Mouse (Mus musculus): ENCODE measurements around the gene Armc5.

The Armc5 gene

DNA sequence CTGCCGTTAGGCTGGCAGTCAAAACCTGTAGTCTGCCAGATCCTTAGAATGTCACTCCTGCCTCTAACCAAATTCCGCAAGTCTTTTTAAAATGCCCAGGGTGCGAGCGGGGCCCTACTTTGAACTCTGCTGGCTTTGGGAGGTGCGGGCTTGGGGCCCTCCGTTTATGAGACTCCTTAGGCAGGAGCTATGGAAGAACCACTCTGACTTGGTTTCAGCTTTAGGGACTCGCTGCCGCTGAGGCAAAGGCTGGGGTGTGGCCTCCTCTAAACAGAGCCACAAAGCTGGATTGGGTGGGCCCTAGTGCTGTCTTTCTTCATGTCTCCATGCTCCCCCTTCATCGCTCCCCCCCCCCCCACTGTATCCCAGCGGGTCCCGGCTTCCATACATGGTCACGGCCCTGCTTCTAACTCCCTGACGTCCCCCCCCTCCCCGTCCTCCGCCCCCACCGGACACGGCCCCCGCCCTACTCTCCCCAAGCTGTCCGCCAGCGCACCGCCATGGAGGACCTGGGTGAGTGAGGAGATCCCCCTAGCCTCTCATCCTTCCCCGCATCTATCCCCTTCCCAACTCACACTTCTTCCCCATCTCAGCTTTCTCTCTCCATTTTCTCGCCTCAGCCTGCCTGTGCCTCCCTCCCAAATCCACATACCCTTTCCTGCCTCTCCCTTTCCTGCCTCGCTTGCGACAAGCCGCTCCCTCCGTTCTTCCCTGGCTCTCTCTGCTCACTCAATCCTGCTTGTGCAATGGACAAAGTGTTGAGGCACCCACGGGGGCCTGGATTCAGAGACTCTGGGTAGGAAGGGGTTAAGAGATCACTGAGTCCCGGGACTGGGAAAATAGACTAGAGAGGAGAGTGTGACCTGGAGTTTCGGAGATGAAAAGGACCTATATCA is 9.6 kb downstream of the Armc5 start, which contains the start of gene Tgfb1i1:
Gene Tgfb1i1 (plus strand): TSS at position 317 of the 896 bp plus-strand sequence.
- DNase-seq, result peak; percentile 58

GRCm38 (mm10) chr7:128247443-128247842 is 10.3 kb downstream of the Armc5 start:
- DNase-seq, result peak; percentile 85

GRCm38 (mm10) chr7:128248081-128249042 is 11.2 kb downstream of the Armc5 start:
- no peak for DNase-seq

- no peak for DNase-seq
These were observed 12.9 kb downstream of the Armc5 start for GRCm38 (mm10) chr7:128249998-128250397.

DNA sequence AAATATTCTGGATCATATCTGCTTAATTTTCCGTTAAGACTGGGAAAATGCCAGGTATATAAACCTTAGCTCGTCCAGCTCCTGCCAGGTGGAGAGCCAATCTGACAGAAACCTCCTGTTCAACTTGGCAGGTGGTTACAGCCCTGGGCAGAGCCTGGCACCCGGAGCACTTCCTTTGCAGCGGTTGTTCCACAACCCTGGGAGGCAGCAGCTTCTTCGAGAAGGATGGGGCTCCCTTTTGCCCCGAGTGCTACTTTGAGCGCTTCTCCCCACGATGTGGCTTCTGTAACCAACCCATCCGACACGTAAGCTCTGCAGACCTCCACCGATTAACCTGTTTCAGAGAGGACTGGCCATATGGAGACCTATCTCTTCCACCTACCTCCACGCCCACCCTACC is 14.8 kb downstream of the Armc5 start:
- DNase-seq, result no peak

DNA sequence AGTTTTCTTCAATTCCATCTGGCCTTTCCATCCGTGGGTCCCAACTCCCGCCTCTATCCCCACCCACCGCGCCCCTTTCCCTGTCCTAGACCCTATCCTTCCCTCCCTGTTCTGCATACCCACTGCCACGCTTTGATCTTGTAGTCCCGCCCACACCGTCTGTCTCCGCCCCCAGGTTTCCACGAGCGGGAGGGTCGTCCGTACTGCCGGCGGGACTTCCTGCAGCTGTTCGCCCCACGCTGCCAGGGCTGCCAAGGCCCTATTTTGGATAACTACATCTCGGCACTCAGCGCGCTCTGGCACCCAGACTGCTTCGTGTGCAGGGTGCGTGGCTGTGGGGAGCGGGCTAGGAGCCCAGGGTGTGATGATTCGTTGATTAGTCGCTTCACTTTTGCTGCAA is 15.5 kb downstream of the Armc5 start:
- DNase-seq, result peak; percentile 85

- DNase-seq, result no peak
These were observed 17.8 kb downstream of the Armc5 start for GRCm38 (mm10) chr7:128254978-128255377.

GRCm38 (mm10) chr7:128255757-128256156 is 18.6 kb downstream of the Armc5 start:
- no peak for DNase-seq

- no peak for DNase-seq
These were observed 19.7 kb downstream of the Armc5 start for GRCm38 (mm10) chr7:128256783-128257334.

GRCm38 (mm10) chr7:128265411-128265810 is 28.3 kb downstream of the Armc5 start, which contains the start of gene Slc5a2:
Gene Slc5a2 (plus strand): TSS chr7:128265657.
- no peak for DNase-seq

DNA sequence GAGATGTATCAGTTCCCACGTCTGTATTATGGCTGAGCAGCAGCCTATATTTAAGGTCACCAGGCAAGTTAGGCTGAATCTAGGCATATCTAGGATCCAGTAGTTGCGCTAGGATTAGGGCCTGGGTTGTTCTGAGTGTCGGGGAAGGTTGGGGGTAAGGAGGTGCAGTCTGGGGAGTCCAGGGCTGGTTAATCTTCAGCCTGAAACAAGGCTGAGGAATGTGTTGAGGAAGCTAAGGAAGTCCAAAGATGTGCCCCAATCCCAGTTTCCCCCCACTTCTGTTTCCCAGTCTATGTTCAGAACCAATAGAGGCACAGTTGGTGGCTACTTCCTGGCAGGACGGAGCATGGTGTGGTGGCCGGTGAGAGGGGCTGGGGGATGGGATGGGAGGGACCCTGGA is 28.9 kb downstream of the Armc5 start:
- DNase-seq, result no peak

- DNase-seq, result no peak
These were observed 30.2 kb downstream of the Armc5 start for GRCm38 (mm10) chr7:128267391-128267790.

- no peak for DNase-seq
These were observed 30.7 kb downstream of the Armc5 start for GRCm38 (mm10) chr7:128267813-128268212.

DNA sequence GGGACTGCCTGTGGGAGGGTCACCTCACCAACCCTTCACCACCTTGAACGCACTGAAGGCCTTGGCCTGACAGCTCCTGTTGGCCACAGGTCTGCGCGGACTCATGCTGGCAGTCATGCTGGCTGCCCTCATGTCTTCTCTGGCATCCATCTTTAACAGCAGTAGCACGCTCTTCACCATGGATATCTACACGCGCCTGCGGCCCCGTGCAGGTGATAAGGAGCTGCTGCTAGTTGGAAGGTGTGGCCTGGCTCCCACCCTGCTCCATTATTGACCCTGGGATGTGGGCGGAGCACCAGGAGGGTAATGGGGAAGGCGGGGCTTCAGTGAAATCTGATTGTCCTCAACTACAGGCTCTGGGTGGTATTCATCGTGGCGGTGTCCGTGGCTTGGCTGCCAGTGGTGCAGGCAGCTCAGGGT is 33.3 kb downstream of the Armc5 start:
- DNase-seq, result no peak

DNA sequence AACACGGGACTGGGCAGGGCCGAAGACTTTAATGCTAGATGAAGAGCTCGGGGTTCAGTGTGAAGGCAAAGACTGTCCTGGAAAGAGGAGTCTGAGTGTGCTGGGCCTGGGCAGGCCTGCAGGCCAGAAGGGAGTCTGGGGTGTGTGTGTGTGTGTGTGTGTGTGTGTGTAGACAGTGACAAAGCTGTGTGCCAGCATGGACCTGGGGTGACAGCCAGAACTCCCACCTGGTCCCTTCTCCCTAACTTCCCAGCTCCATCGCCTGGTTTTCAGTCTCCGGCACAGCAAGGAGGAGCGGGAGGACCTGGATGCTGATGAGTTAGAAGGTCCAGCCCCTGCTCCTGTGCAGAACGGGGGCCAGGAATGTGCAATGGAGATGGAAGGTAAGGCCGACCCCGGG is 34.4 kb downstream of the Armc5 start:
- DNase-seq, result no peak

DNA sequence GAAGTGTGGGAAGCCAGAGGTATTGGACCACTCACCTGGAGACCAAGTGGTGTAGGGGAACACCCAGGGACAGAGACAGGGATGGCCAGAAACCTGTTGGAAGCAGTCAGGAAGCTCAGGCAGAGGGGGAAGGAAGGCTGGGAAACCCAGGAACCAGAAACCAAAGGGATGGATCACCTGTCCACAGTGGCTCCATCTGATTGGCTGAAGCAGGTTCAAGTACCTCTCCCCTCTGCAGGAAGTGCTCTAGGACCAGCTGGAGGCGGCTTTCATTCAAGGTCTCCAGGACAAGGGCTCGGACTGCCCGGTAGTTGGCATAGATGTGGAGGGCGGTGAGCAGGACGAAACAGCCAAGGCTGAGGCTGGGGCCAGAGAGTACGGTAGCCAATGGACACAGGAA is 38.9 kb downstream of the Armc5 start:
- no peak for DNase-seq

GRCm38 (mm10) chr7:128279750-128280149 is 42.6 kb downstream of the Armc5 start:
- no peak for DNase-seq

GRCm38 (mm10) chr7:128281765-128282164 is 44.6 kb downstream of the Armc5 start:
- no peak for DNase-seq

DNA sequence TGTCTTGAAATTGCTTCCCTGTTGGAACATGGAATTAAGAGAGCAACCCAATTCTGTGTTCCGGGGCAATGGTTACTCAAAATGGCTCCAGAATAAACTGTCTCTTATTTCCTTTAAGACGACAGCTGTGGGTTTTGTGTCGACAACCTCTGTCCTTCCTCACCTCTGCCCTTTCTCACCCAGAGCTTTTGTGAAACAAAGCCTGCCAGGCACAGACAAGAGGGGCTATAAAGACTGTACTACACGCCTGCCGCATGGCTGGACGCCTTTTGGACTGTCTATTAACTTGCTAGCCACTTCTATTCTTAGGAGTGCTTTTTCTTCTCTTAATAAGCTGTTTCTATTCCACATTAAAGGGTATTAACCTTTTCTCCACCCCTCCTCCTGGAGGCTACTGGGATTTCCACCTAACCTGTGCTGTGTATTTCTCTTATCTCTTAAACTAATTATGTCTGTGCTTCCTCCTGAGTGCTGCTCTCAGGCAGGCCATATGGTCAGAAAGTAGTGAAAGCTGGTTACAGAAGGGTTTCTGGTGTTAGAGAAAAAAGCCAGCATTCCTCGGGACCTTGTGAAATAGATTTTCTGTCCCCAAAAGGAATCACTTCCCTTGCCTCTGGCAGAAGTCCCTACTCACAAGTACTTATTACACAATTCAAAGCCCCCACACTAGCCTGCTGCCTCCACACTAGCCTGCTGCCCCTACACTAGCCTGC is 45.5 kb downstream of the Armc5 start:
- no peak for DNase-seq

DNA sequence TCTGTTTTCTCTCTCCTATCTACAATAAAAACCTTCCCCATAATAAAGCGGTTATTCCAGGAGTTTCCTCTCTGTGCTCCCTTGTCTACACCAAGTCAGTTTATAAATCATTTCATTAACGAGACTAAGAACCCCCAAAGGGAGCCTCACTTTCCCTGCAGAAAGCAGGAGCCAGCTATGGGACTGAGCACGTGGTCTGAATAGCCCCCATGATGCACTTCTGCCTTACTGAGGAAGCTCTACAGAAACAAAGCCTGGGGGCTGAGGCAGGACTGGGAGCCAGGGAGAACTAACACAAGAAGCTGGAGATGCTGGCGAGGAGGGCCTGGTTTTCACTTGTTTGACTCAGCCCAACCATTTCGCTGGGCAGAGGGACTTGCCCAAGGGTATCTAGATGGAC is 46.9 kb downstream of the Armc5 start:
- DNase-seq, result no peak

DNA sequence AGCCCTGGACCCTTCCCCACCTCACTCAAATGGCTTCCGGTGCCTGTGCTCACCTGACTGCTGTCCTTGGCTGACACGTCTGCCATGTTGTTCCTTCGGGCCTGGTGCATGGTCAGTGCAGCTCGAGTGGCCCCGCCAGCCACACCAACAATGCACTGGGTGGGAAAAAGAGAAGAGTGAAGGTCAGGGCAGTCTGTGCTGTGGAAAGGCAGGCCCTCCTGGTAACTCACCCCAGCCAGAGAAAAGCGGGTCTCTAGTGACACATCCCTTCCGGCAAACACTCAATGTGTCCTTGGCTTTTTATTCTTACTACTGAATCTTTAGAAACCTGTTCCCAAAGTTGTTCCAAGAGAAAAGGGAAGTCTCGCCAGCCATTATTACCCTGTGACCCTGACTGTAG is 47.9 kb downstream of the Armc5 start:
- no peak for DNase-seq

DNA sequence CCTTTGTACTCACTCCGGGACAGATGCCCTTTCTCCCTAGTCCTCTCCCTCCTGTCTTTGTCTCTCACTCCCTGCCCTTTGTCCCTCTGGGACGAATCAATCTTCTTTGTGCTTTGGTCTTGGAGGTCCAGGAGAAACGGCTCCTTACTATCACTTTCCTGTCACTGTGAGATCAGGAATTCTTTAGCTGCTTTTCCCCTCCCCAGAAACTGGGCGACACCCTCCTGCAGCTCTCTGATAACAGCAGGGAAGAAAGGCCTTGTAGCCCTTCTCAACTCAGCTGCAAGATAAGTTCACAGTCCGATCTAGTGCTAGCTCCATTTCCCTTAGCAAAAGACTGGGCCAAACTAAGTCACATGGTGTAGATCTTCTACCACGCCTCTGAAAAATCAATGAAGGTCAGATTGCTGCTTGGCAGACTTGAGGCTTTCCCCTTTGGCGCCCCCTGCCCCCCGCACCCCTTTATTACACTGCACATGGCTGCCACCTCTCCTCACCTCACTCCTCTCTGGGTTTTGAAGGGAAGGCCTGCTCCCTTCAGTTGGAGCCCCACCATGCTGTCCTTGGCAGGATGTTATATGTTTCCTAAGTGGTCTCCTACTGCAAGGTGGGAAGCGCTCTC is 51.9 kb downstream of the Armc5 start:
- DNase-seq, result no peak
